In the genomic region with DNA sequence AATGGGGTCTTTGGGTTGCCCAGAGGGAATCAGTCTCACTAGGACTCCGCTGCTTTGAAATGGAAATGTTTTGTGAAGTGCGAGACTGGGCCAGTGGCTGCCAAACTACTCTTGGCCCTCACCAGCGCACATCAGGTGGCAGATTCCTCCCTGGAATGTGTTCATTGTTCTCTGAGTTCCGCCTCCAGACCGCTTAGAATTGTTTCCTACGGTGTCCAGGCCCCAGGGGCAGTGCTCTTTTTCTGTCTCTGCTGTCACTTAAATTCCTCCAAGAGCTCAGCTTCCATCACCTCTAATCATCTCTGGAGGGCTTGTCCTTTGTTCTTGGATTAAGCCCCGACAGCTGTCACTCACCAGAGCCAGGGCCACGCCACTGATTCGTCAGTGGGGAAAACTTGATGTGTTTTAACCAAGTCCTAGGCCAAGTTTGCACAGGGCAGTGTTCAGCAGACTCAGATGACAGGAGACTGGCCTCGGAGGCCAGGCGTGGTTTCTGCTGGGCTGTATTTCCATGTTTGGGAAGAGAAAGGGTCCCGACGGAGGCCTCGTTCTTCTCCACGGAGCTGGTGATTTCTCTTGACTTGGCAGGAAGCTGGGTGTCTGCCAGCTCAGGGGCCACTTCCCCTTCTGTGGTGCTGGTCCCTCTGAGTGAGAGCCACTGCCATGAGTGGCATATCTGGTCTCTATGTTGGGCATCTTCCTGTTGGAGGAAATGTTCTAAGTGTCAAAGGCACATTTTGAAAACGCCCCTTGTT, we compare ENCODE assay signal across 8 mouse cellular contexts. TPM values are rescaled to one million over a fixed set of nuclear protein-coding genes. Genes with fewer than 3 reads are reported as not detected.
DNase-seq lines count a peak whose midpoint lies in the region; ATAC-seq and TF ChIP-seq lines count a peak whose summit lies in the region.

No protein-coding gene starts in this region.

- no peak for TF ChIP-seq POLR2A in brain, embryonic 14.5 days (IDR thresholded peaks at IDR 0.05; ENCODE audit: borderline replicate concordance, extremely low read depth, insufficient read depth, insufficient read length, poor library complexity, severe bottlenecking)

- DNase-seq in kidney, postnatal 10 days = peak; percentile 40
- DNase-seq in kidney, adult 11 months = no peak
- DNase-seq in brain, embryonic 14.5 days (ENCODE audit: low read depth) = peak; percentile 79
- peak; percentile 27 for DNase-seq in lung, postnatal 36 days
- DNase-seq in cerebellum, adult 11 months = no peak
- DNase-seq in T-cell, adult 2 months (ENCODE audit: low spot score) = no peak
- no peak for DNase-seq in adrenal gland, postnatal 10 days

- peak; percentile 28; the same call in 1 of the 2 replicates for ATAC-seq in heart, embryonic 15.5 days (replicated peaks; ENCODE audit: insufficient number of reproducible peaks, insufficient read depth, low FRiP score, low read depth)

- H3K4me1 ChIP-seq in heart, embryonic 15.5 days (replicated peaks) = peaks cover 49% of the 10 kb centered on the region

- peak overlapping the region; percentile 30; the same call in 1 of the 2 replicates for H3K4me2 ChIP-seq in heart, embryonic 15.5 days

- no peaks in the 10 kb centered on the region; the same call in 1 of the 2 replicates for H3K27me3 ChIP-seq in heart, embryonic 15.5 days

- H3K36me3 ChIP-seq in heart, embryonic 15.5 days = no peaks in the 10 kb centered on the region

- H3K27ac ChIP-seq in heart, embryonic 15.5 days = peak overlapping the region; percentile 76

- WGBS in heart, embryonic 15.5 days = 9% methylated on average over 16 of the region's 16 CpGs

- H3K9ac ChIP-seq in heart, embryonic 15.5 days = peak overlapping the region; percentile 9; the same call in 1 of the 2 replicates

- no peak for TF ChIP-seq CTCF in brain, embryonic 14.5 days (IDR thresholded peaks at IDR 0.05; ENCODE audit: borderline replicate concordance, extremely low read depth, insufficient read depth, insufficient read length)

- H3K9me3 ChIP-seq in heart, embryonic 15.5 days (replicated peaks) = no peaks in the 10 kb centered on the region

- no peak overlapping the region for H3K4me3 ChIP-seq in heart, embryonic 15.5 days

RNA-seq across cellular contexts. Expression of a gene that starts 12.9 kb away (rescaled TPM):
- 23.4 and 32.7 TPM in 2 replicates for polyA plus RNA-seq in brain, embryonic 14.5 days (2012; rRNA removed)
- polyA plus RNA-seq in heart, embryonic 15.5 days (2015; fragmentation: Nextera tagmentation; extraction: Ambion mirVana) = 2.1 and 2.9 TPM in 2 replicates
- total RNA-seq in adrenal gland, postnatal 10 days (2021) = 1 to 10 TPM; 3.3 to 3.8 TPM

RNA-seq across cellular contexts. Expression of a gene that starts 34.0 kb away (rescaled TPM):
- 36.4 and 44.7 TPM in 2 replicates for polyA plus RNA-seq in brain, embryonic 14.5 days (2012; rRNA removed)
- 63.3 and 69.0 TPM in 2 replicates for polyA plus RNA-seq in heart, embryonic 15.5 days (2015; fragmentation: Nextera tagmentation; extraction: Ambion mirVana)
- 10 to 100 TPM; 32.3 to 34.6 TPM for total RNA-seq in adrenal gland, postnatal 10 days (2021)

Comparison
In these comparisons a context has a peak if more than half of its experiments do, and no peak if none do; other contexts are left out.
1. DNase-seq: peak in kidney, postnatal 10 days (single experiment), brain, embryonic 14.5 days (single experiment) and lung, postnatal 36 days (single experiment); none in kidney, adult 11 months (single experiment), cerebellum, adult 11 months (single experiment), T-cell, adult 2 months (single experiment) and adrenal gland, postnatal 10 days (single experiment).